Mouse (Mus musculus) adrenal gland, adult 10 weeks (tissue): Measurements from ENCODE around the gene Trp53inp2. TPM values are rescaled to one million over a fixed set of nuclear protein-coding genes. Genes with fewer than 3 reads are reported as not detected.

ENCODE experiments used
- polyA plus RNA-seq: library from polyadenylated mRNA; stranded (reverse); fragments of 350-450 nt; fragmentation: Illumina TruSeq; extraction: RNeasy Lipid Tissue Mini Kit (QIAGEN cat#74804); gene quantifications from one replicate; pipeline ENCODE4 v1.2.3, GENCODE M21; 2014; ENCODE audit warnings: low read depth, low replicate concordance

The Trp53inp2 gene
- polyA plus RNA-seq = 411 TPM

GRCm38 (mm10) chr2:155380261-155381059, at the start of gene Trp53inp2:
Gene Trp53inp2, plus strand, starts transcription at chr2:155381059.

GRCm38 (mm10) chr2:155356971-155357591, 23.8 kb upstream of the Trp53inp2 start, which contains the start of gene Pigu:
Gene Pigu, minus strand, starts transcription at chr2:155357430.

Other genes with a start within 250 kb of the Trp53inp2 start
- 105 TPM for gene Itch, start 247.6 kb upstream of the Trp53inp2 start, polyA plus RNA-seq
- 638 TPM for gene Dynlrb1, start 144.5 kb upstream of the Trp53inp2 start, polyA plus RNA-seq
- gene Map1lc3a, start 104.8 kb upstream of the Trp53inp2 start, polyA plus RNA-seq = 10.9 TPM
- 75.1 TPM for gene Pigu, start 23.6 kb upstream of the Trp53inp2 start, polyA plus RNA-seq
- gene Ncoa6, start 92.8 kb downstream of the Trp53inp2 start, polyA plus RNA-seq = 55.7 TPM
- gene Acss2, start 136.9 kb downstream of the Trp53inp2 start, polyA plus RNA-seq = 46.7 TPM
- gene Ggt7, start 137.2 kb downstream of the Trp53inp2 start, polyA plus RNA-seq = 0.41 TPM
- gene Gss, start 211.8 kb downstream of the Trp53inp2 start, polyA plus RNA-seq = 10.0 TPM
- not detected for gene Myh7b, start 230.2 kb downstream of the Trp53inp2 start, polyA plus RNA-seq